Mouse (Mus musculus) urinary bladder, postnatal 4 days (tissue): Measurements from ENCODE around the gene Hpd.

Source experiments
- DNase-seq, 2 experiments: peaks; one replicate each; pipeline ENCODE4 v3.0.0; 2021 to 2022; ENCODE audit warnings: low spot score in 2 of 2

The Hpd gene

DNA sequence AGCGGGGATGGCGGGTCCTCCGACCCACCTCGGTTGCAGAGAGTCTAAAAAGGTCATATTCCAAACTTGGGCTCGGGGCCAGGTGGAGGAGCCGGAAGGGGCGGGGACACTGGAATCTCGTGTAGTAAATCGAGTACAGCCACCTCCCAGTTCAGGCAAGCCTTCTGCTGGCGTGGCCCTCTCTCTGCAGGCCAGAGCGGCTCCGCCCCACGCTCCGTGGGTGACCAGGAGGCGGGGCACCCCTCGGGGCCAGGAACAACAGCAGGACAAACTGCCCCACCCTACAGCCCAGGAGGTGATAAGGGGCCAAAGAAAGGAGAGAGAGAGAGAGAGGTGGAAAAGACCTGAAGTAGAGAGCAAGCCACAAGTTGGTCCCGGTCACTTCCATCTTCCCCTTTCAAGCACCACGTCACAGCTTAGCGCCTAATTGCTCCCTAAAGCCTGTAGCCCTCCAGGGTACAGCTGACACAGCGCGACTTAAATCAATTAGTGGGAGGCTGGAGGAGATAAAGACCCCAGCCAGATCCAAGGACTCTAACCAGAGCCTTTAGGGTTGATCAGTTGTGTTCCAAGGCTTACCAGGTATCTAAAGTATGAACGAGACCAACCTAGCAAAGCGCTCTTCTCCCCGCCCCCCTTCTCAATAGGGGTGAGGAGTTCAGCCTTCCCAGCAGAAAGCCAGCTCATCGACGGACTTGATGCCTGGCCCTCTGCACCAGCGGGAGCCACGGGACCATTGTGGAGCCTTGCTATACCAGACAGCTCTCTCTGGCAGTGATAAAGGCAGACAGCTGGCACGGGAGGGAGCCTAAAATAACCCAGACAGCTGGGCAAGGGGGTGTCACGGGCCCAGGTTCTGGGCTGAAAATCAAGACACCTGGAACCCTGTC is 46.8 kb downstream of the Hpd start:
- DNase-seq, result peak; percentile 87 to 90

DNA sequence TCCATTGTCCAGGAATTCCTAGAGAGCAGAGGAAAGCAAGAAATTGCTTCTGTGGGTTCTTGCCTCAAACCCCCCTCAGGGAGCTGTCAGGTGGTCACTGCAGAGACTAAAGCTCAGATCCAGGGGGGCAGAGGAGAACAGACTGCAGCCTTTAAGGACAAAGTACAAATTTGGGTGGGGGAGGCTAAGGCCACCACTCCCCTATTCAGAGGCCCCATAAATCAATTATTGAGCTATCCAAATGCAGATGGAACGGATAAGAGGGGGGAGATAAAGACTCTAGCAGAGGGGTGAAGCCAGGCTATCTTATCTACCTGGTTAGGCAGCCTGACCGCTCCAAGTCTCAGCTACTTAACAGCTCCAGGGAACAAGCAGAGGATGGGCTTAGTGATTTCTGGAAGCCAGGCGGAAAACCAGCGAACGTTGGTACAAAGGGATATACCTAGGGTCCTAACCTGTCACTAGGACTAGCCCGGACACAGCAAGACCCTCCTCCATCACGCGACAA is 47.6 kb downstream of the Hpd start:
- DNase-seq, result no peak

DNA sequence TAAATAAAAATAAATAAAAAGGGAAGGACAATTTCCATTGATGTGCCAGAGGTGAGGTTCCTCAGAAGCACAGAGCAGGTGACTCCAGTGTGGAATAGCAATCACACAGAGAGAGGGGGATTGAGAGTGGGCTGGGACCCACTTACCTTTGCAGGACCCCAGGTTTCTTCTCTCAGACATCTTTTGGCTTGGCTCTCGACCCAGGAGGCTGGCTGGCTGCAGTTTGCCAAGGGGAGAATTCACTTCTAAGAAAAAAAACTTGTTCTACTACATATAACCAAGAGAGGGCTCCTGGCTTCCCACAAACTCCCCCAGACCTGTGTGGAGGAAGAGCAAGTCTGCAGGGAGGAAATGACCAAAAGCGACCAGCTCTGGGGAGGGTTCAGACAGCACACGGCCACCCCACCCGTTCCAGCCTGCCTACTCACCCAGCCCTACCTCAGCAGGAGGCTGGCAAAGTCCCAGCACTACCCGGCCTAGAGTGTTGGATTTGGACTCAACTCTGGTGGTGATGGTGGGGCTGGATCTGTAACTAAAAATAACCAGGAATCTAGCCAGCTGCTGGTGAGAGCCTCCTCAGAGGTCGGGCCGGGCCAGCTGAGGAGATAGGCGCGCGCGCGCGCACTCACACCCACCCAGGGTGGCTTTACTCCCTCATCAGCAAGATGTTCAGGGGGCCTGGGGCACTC is 48.2 kb downstream of the Hpd start:
- DNase-seq, result no peak

DNA sequence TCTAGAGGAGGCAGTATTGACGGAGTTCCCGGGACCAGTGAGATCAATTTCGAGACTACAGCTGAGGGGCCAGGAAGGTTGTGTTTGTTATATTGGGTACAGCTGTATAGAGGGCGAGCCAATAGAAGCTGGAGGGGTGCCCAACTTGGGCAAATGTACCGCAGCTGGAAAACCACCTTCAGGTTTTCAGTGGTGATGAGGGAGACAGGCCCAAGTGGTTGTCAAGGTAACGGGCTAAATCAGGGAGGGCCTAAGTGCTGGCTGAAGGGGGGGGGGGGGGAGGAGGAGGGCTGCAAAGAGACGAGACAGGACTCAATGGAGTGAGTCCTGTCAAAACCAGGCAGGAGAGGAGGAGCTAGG is 48.8 kb downstream of the Hpd start:
- no peak for DNase-seq

DNA sequence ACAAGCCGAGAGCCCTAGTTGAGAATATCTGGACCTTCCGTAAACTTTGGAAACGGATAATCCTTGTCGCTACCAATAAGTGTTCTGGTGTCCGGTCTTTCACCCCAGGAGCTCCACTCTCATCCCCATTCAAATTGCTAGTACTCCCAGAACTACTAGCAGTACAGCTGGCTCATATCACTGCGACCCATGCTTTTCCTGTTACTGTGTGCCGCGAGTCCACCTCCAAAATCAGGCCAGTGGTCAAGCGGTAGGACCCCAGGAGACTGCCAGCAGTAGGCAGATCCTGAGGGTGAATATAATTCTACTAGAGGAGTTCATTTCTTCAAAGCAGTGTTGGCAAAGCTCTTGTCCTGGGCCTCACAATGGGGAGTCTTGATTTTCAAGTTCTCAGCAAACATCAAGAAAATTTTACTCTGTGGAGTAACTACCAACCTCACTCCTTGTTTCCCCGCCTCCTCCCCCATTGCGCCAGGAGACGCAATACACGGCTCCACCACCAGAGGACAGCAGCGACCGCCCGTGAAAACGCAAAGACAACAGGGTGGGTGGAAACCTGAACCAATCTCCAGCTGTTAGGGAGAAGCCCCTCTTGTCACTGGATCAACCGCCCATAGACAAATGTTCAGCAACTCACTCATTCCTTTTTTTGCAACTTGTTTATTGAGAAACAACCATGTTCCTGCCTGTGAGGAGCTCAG is 49.3 kb downstream of the Hpd start:
- DNase-seq, result peak; percentile 87 to 92

DNA sequence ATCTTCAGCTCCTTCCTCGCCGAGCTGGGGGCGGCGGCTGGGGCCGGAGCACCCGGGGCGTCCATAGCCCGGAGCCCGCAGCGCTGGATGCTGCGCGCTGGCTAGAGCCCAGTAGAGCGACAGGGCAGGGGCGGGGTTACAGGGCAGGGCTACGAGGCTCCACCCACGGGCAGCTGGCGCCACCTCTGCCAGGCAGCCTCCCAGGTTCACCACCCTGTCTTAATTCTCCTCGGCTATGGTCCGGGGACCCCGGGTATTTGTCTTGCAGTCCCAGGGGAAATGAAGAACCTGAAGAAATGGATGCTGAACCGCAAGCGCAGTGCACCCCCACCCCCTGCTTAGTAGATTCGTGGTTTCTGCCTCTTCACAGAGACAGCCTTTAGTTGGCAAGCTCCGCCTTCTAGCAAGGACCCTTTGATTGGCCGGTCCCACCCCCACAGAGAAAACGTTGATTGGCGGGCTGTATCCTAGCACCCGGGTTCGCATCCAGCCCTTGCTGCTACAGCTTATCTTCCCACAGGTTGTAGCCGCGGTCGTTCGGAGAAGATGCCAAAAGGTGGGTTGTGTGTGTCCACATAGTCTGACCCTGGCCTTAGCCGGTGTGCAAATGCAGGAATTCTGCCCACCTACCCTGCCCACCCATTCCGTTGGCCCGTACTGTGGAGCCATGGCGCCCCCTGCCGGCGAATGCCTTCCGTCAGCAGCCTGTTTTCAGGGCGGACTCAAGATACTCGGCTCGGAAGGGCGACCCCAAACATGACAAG is 50.0 kb downstream of the Hpd start, which contains the start of gene Rhof:
Gene Rhof (minus strand): TSS at position 385 of the 764 bp plus-strand sequence.
- peak; percentile 67 to 85 for DNase-seq

DNA sequence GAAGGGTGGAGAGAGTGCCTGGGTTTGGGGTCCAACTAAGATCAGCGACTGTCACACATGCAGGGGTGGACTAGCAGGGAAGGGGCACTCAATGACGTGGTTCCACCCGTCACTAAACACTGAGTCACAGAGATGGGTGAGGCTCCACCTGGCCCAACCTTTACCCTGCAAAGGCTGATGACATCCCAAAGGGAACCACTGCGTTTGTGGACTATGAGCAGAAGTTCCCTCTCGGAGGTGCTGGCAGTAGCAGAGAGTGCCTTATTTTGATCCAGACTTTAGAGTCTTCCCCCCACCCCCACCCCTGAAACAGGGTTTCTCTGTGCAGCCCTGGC is 51.7 kb downstream of the Hpd start:
- DNase-seq, result no peak

DNA sequence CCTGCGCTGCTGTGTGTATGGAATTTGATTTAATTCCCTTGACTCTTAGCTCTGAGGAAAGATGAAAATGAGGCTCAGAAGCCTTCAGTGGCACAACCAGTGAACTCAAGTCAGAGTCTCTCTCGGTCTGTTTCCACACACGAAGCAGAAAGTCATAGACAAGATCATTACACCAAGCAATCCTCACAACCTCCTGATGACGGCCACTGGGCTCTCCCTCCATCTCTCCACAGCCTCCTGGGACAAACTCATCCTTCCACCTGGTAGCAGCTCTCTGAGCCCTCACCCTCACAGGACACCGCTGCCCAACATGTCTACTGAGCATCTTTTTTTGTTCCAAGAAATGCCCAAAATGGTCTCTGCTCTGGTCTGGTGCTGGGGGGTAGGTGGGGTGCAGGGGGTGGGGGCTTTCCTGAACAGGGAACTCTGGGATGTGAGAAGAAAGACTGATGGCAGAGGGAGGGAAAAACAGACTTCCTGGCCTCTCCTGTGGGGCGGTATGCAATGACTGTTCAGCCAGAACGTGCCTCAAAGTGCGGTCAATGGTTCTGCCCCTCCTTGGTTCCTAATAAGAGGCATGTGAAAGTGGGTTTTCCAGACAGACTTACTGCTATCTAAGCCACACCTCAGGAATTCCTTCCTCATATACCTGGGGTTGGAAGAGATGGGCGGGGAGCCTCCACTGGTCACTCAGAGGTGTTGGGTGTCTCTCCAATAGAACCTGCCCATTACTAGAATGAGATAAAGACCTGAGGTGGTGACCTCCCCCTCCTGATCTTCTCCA is 52.3 kb downstream of the Hpd start:
- no peak for DNase-seq

DNA sequence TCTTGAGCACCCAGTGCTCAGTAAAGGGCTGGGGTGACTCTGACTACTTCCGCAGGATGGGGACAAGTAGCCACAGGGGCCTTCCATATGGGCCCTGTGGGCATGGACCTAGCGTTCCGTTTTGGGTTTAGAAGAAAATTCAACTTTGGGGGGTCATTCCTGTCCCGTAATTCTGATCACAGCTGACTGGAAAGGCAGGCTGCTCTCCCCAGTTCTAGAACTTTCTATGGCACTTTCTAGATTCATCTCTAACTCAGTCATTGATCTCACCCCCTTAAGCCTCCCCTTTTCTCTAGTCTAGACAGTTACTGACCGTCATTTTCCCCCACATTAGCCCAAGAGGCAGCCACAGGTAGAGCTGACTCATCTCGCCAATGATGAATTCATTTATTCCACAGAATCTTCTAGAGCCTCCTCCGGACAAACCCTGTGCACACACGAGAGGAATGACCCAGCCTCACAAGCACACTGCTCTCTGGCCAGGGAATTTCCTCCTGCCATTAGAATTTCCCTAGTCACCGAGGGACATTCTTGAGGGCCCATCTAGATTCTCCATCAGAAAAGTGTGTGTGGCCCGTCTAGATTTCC is 53.3 kb downstream of the Hpd start:
- no peak for DNase-seq

DNA sequence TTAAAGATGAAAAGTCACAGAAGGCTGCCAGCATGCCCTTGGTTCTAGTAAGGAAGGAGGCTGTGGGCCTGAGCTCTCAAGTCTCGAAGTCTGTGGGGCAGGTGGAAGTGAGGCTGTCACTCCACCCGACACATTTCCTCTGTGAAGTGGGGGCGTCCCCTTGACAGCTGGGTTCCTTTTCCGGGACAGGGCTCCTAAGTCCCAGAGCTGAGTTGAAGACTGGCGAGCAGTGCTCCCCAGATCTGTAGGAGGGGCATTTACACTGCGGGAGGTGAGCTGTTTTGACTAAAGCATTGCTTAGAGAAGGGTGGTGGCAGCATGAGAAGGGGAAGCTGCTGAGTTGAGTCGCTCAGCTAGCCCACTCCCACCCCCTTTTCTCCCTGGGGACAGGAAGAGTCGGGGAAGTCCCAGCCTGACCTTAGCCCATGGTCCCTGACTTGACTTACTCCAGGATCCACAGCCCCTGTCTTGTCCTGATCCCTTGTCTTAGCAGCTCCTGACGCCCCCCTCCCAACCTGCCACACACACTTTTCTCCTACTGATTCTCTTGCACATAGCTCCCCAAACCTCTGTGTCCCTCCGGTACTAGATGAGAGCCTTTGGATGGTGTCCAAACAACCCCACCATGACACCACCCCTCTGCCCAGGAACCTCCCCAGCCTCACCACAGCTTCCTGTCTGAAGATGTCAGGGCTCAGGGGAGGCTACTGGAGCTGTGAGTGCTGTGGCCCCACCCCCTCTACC is 53.9 kb downstream of the Hpd start:
- DNase-seq, result no peak

DNA sequence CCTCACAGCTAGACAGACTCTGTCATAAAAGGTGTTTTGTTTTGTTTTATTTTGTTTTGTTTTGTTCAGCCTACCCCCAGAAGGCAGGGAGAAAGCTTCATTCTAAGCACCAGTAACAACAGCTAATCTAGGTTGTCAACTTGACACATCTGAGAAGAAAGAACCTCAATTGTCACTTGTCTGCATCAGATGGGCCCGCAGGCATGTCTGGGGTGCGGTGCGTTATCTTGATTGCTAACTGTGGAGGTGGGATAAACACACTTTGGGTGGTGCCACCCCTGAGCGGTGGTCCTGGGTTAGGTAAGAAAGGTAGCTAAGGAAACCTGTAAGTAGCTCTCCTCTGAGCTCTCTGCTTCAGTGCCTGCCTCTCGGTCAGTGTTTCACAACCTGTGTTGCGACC is 55.5 kb downstream of the Hpd start:
- no peak for DNase-seq

DNA sequence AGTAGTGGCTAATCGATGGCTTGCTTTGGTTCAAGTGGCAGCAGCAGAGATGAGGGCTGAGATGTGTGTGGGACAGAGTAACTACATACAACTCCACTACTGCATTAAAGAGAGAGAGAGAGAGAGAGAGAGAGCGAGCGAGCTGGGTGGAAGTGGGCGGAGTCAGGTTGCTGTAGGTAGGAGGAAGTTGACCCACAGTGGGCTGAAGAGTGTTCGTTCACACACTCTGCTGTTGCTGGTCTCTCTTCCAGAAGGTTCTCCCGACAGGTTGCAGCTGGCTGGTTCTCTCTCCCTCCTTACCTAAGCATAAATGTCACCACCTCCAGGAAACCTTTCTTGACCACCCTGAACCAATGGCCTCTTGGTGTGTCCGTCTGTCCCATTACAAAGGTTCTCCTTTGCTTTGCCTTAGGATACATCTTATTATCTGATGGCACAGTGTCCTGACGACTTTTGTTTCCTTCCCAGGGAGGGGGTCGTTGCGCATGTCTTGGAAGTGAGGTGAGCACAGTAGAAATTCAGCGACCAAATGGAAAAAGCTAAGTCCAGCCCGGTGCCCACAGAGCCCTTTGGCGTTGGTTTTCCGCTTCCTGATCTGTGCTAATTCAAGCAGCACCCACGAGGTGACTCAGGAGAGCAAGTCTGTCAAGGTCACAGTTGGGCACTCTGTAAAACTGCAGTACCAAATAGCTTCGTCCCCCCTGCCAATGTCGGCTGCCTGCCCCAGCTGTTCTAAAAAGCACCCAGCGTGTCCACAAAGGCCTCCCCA is 56.7 kb downstream of the Hpd start:
- no peak for DNase-seq

DNA sequence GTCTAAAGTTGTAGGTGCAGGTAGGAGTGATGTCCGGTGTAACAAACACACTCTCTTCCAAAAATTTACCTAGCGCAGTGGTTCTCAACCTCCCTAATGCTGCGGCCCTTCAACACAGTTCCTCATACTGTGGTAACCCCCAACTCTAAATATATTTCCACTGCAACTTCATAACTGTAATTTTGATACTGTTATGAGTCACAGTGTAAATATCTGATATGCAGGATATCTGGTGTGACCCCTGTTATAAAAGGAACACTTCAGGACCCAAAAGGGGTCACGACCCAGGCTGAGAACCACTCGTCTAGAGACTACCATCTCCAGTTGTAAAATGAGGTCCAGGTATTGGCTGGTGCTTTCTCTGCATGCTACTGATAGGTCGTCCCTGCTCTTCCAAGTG is 57.4 kb downstream of the Hpd start:
- DNase-seq, result no peak

DNA sequence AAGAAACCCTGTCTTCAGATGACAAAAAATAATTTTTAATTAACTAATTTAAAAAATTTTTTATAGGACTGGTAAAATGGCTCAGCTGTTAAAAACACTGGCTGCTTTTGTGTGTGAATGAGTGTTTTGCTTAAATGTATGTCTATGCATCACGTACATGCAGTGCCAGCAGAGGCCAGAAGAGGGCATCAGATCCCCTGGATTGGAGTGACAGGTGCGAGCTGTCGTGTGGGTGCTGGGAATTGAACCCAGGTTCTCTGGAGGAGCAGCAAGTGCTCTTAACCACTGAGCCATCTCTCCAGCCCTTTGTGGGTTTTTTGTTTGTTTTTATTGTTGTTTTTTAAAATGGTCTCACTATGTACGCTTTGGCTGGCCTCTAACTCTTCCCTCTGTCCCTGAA is 60.3 kb downstream of the Hpd start:
- DNase-seq, result no peak
